Mouse (Mus musculus): Measurements from ENCODE around the gene Arsb. TPM values are rescaled to one million over a fixed set of nuclear protein-coding genes. Genes with fewer than 3 reads are reported as not detected.

Arsb gene
- polyA plus RNA-seq, 1 experiment from 2014 or later: 8.9 TPM

DNA sequence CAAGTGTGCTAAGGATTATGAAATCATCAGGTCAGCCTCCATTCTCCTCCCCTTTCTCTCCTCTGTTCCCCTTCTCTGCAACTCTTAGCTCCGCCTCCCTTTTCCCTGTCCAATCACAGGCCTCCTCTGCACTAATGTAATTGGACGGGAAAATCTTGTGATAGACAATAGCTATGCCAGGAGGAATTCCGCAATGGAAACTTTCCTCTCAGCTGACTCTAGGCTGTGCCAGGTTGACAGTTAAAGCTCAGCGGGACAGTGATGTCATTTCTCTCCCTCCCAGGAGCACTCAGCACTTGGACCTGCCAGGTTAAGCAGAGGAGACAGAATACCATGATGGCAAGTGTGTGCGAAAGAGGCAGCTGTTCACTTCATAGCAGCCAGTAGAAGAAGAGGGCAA lies 95.2 kb downstream of the Arsb start:
- Histone ChIP-seq H3K4me2 (no peak overlapping the region), H3K4me3 (replicated peaks) (no peak overlapping the region), H3K27me3 (replicated peaks) (no peaks in the 10 kb centered on the region), H3K9ac (replicated peaks) (no peak overlapping the region), H3K9me3 (replicated peaks) (peaks cover 6% of the 10 kb centered on the region; the same call in 1 of the 2 replicates), H3K27ac (replicated peaks) (no peak overlapping the region), H3K36me3 (no peaks in the 10 kb centered on the region), H3K4me1 (no peaks in the 10 kb centered on the region)
- WGBS: 82% methylated on average over 5 of the region's 5 CpGs
- no peak for ATAC-seq (ENCODE audit: low FRiP score)

DNA sequence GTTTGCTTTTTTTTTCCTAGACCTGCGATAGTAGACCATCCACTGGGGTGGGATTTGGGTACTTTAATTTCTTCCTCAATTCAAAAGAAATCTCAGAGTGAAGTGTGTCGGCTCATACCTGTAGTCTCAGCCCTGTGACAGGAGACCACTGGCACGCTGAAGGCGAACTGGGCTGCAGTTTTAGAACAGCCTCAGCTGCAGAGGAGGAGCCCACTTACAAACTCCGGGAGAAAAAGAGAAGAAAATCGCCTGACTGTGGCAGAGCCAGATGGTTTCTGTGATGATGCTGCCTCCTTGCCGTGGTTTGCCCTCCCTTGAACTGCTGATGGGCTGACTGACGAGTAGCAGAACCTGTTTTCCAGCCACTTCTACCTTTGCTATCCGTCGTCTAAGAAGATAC lies 100.3 kb downstream of the Arsb start:
- 78% methylated on average over 10 of the region's 10 CpGs for WGBS
- Histone ChIP-seq H3K27me3 (replicated peaks) (no peaks in the 10 kb centered on the region), H3K9me3 (replicated peaks) (peaks cover 6% of the 10 kb centered on the region; the same call in 1 of the 2 replicates), H3K27ac (replicated peaks) (no peak overlapping the region), H3K9ac (replicated peaks) (no peak overlapping the region), H3K4me2 (no peak overlapping the region), H3K4me3 (replicated peaks) (no peak overlapping the region), H3K36me3 (no peaks in the 10 kb centered on the region), H3K4me1 (no peaks in the 10 kb centered on the region)
- ATAC-seq (ENCODE audit: low FRiP score): no peak

DNA sequence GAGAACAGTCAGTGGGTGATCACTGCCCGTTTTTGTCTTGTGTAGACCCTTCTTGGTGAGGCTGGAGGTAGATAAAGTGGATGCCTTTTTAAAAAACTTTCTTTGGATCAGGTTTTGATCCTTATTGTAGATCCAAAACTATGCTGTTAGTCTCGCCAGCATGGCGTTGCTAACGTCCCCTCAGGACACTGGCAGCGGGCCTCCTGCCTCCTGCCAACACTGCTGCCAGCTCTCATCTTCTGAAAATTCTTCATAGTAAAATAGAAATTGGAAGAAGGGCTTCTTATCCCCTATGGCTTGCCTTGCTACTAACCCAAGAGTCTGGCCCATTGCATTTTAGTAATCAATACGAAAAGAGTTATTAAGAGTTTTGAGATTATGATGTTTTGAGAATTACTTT lies 101.2 kb downstream of the Arsb start:
- Histone ChIP-seq H3K4me2 (no peak overlapping the region), H3K27me3 (replicated peaks) (no peaks in the 10 kb centered on the region), H3K4me3 (replicated peaks) (no peak overlapping the region), H3K36me3 (no peaks in the 10 kb centered on the region), H3K9ac (replicated peaks) (no peak overlapping the region), H3K9me3 (replicated peaks) (peaks cover 6% of the 10 kb centered on the region; the same call in 1 of the 2 replicates), H3K27ac (replicated peaks) (no peak overlapping the region), H3K4me1 (no peaks in the 10 kb centered on the region)
- no peak for ATAC-seq (ENCODE audit: low FRiP score)
- 75% methylated on average over 6 of the region's 6 CpGs for WGBS

- ATAC-seq (ENCODE audit: low FRiP score): no peak
- no peaks in the 10 kb centered on the region for H3K27me3 ChIP-seq (replicated peaks)
- H3K4me3 ChIP-seq (replicated peaks): no peak overlapping the region
- H3K4me2 ChIP-seq: no peak overlapping the region
- H3K4me1 ChIP-seq: no peaks in the 10 kb centered on the region
- H3K27ac ChIP-seq (replicated peaks): no peak overlapping the region
- no peaks in the 10 kb centered on the region for H3K36me3 ChIP-seq
- 85% methylated on average over 2 of the region's 2 CpGs for WGBS
- H3K9me3 ChIP-seq (replicated peaks): no peaks in the 10 kb centered on the region
- no peak overlapping the region for H3K9ac ChIP-seq (replicated peaks)
Measured at GRCm38 (mm10) chr13:93877924-93878323, 106.5 kb downstream of the Arsb start.

DNA sequence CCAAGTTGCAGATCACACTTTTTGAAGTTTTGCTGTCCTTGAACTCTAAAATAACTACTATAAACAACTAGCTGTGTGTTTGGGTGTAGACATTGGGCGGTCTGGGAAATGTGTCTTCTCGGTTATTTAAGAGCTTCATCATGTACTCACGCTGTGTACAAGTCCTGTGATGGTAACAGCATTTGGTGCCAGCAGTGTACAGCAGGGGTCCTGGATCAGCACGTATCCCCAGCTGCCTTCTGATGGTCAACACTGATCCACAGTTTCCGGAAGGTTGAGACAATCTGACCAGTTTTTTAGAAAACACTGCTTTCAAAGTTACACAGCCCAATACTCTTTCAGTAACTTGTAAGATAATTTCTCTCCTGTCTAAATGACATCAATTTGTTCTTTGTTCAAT lies 108.0 kb downstream of the Arsb start:
- WGBS: 86% methylated on average over 5 of the region's 5 CpGs
- H3K36me3 ChIP-seq: no peaks in the 10 kb centered on the region
- no peaks in the 10 kb centered on the region for H3K9me3 ChIP-seq (replicated peaks)
- no peak overlapping the region for H3K4me3 ChIP-seq (replicated peaks)
- no peaks in the 10 kb centered on the region for H3K4me1 ChIP-seq
- no peak for ATAC-seq (ENCODE audit: low FRiP score)
- H3K9ac ChIP-seq (replicated peaks): no peak overlapping the region
- no peaks in the 10 kb centered on the region for H3K27me3 ChIP-seq (replicated peaks)
- no peak overlapping the region for H3K27ac ChIP-seq (replicated peaks)
- no peak overlapping the region for H3K4me2 ChIP-seq

GRCm38 (mm10) chr13:93882132-93882531 lies 110.7 kb downstream of the Arsb start:
- Histone ChIP-seq H3K27me3 (replicated peaks) (no peaks in the 10 kb centered on the region), H3K36me3 (no peaks in the 10 kb centered on the region), H3K27ac (replicated peaks) (no peak overlapping the region), H3K4me2 (no peak overlapping the region), H3K4me1 (no peaks in the 10 kb centered on the region), H3K4me3 (replicated peaks) (no peak overlapping the region), H3K9me3 (replicated peaks) (no peaks in the 10 kb centered on the region), H3K9ac (replicated peaks) (no peak overlapping the region)
- ATAC-seq (ENCODE audit: low FRiP score): no peak
- WGBS: 87% methylated on average over 3 of the region's 3 CpGs

DNA sequence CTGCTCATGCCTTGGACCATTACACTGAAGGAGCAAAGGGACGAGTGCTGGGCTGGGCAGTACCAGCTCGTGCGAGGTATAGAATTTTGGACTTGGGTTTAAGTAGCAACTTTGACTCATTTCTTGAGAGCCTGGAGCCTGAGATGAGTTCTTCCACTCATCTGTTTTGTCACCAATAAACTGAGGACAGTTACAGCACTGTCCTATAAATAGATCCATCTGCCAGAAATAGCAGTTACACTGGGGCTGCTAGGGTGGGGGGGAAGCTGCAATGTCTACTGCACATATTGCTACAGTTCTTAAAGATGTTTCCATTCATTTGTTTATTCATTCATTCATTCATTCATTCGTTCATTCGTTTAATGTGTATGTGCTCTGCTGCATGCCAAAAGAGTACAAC lies 115.6 kb downstream of the Arsb start:
- Histone ChIP-seq H3K4me1 (no peaks in the 10 kb centered on the region), H3K27me3 (replicated peaks) (no peaks in the 10 kb centered on the region), H3K36me3 (no peaks in the 10 kb centered on the region), H3K4me3 (replicated peaks) (no peak overlapping the region), H3K9ac (replicated peaks) (no peak overlapping the region), H3K9me3 (replicated peaks) (no peaks in the 10 kb centered on the region), H3K4me2 (no peak overlapping the region), H3K27ac (replicated peaks) (no peak overlapping the region)
- WGBS: 97% methylated on average over 5 of the region's 5 CpGs
- no peak for ATAC-seq (ENCODE audit: low FRiP score)

- H3K36me3 ChIP-seq: no peaks in the 10 kb centered on the region
- no peak overlapping the region for H3K9ac ChIP-seq (replicated peaks)
- no peaks in the 10 kb centered on the region for H3K9me3 ChIP-seq (replicated peaks)
- ATAC-seq (ENCODE audit: low FRiP score): no peak; the same call in 1 of the 2 replicates
- no peak overlapping the region for H3K27ac ChIP-seq (replicated peaks)
- H3K4me3 ChIP-seq (replicated peaks): no peak overlapping the region
- no peak overlapping the region for H3K4me2 ChIP-seq
- no peaks in the 10 kb centered on the region for H3K4me1 ChIP-seq
- H3K27me3 ChIP-seq (replicated peaks): no peaks in the 10 kb centered on the region
- WGBS: 91% methylated on average over 2 of the region's 2 CpGs
Measured at GRCm38 (mm10) chr13:93888196-93888595, 116.8 kb downstream of the Arsb start.

GRCm38 (mm10) chr13:93888916-93889315 lies 117.5 kb downstream of the Arsb start:
- Histone ChIP-seq H3K4me2 (no peak overlapping the region), H3K4me1 (no peaks in the 10 kb centered on the region), H3K9ac (replicated peaks) (no peak overlapping the region), H3K4me3 (replicated peaks) (no peak overlapping the region), H3K36me3 (no peaks in the 10 kb centered on the region), H3K27me3 (replicated peaks) (no peaks in the 10 kb centered on the region), H3K27ac (replicated peaks) (no peak overlapping the region), H3K9me3 (replicated peaks) (no peaks in the 10 kb centered on the region)
- no peak for ATAC-seq (ENCODE audit: low FRiP score)
- 79% methylated on average over 3 of the region's 3 CpGs for WGBS

- Histone ChIP-seq H3K27ac (replicated peaks) (no peak overlapping the region), H3K9me3 (replicated peaks) (no peaks in the 10 kb centered on the region), H3K4me3 (replicated peaks) (no peak overlapping the region), H3K36me3 (no peaks in the 10 kb centered on the region), H3K9ac (replicated peaks) (no peak overlapping the region), H3K27me3 (replicated peaks) (no peaks in the 10 kb centered on the region), H3K4me2 (no peak overlapping the region), H3K4me1 (no peaks in the 10 kb centered on the region)
- no peak for ATAC-seq (ENCODE audit: low FRiP score)
- WGBS: 80% methylated on average over 3 of the region's 3 CpGs
Measured at GRCm38 (mm10) chr13:93889991-93890390, 118.6 kb downstream of the Arsb start.

DNA sequence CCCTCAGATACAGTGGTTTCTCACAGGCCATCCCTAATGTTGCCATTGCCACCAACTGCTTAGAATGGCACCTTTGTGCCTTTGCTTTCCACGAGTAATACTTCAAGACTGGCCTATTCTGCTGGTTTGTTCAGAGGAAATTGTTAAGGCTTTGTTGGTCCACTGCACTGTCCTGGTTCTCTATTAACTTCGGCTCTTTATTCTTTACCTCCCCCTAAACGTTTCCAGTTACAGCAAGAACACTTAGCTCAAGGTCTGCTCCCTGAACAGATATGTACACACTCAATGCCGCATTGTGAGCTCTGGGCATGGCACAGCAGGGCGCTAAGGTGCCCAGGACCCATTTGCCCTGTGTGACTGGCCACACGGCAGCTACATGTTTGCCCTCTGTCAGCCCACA lies 119.8 kb downstream of the Arsb start:
- Histone ChIP-seq H3K27me3 (replicated peaks) (no peaks in the 10 kb centered on the region), H3K27ac (replicated peaks) (no peak overlapping the region), H3K9me3 (replicated peaks) (no peaks in the 10 kb centered on the region), H3K9ac (replicated peaks) (no peak overlapping the region), H3K4me1 (no peaks in the 10 kb centered on the region), H3K4me3 (replicated peaks) (no peak overlapping the region), H3K36me3 (no peaks in the 10 kb centered on the region), H3K4me2 (no peak overlapping the region)
- ATAC-seq (ENCODE audit: low FRiP score): no peak
- 69% methylated on average over 6 of the region's 6 CpGs for WGBS

- Histone ChIP-seq H3K4me2 (no peak overlapping the region), H3K36me3 (no peaks in the 10 kb centered on the region), H3K27me3 (replicated peaks) (no peaks in the 10 kb centered on the region), H3K4me1 (no peaks in the 10 kb centered on the region), H3K27ac (replicated peaks) (no peak overlapping the region), H3K4me3 (replicated peaks) (no peak overlapping the region), H3K9ac (replicated peaks) (no peak overlapping the region), H3K9me3 (replicated peaks) (no peaks in the 10 kb centered on the region)
- 81% methylated on average over 7 of the region's 7 CpGs for WGBS
- no peak for ATAC-seq (ENCODE audit: low FRiP score)
Measured at GRCm38 (mm10) chr13:93892101-93892500, 120.7 kb downstream of the Arsb start.

GRCm38 (mm10) chr13:93894105-93894504 lies 122.7 kb downstream of the Arsb start:
- WGBS: 89% methylated on average over 2 of the region's 2 CpGs
- ATAC-seq (ENCODE audit: low FRiP score): no peak

More at GRCm38 (mm10) chr13:93894105-93894504, 122.7 kb downstream of the Arsb start:
- Histone ChIP-seq H3K4me2 (no peak overlapping the region), H3K4me1 (no peaks in the 10 kb centered on the region), H3K9me3 (replicated peaks) (no peaks in the 10 kb centered on the region), H3K27me3 (replicated peaks) (no peaks in the 10 kb centered on the region), H3K4me3 (replicated peaks) (no peak overlapping the region), H3K27ac (replicated peaks) (no peak overlapping the region), H3K36me3 (no peaks in the 10 kb centered on the region), H3K9ac (replicated peaks) (no peak overlapping the region)

Data from neural tube, embryonic 15.5 days (tissue).